Mouse (Mus musculus): ENCODE data around the gene Krt90. TPM values are rescaled to one million over a fixed set of nuclear protein-coding genes. Genes with fewer than 3 reads are reported as not detected.

Gene Krt90
- 0.09 TPM in 1 of 2 replicates, not detected in the other for polyA plus RNA-seq (2015; fragmentation: Nextera tagmentation; extraction: Ambion mirVana)

DNA sequence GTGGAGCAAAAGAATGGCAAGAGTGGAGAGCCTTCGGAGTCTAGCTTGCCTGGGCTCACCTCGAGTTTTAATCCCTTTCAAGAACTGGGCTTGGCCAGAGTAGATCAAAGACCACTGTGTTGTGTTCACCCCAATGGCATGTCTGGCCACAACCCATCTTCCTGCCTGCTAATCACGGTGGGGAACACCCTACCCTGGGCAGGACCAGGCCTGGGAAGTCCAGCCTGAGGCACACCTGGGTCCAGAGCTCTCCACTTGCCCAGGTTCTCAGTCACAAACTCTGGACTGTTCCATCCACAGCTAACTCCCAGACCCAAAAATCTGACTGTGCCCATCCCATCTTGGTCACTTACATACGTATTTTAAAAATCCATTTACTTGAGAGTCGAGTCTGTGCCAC is at the start of gene Krt90:
Gene Krt90 (minus strand): TSS at position 101 of the 400 bp plus-strand sequence.
- H3K9me3 ChIP-seq (replicated peaks; ENCODE audit: low read length), result no peaks in the 10 kb centered on the region
- no peaks in the 10 kb centered on the region for H3K27me3 ChIP-seq (ENCODE audit: insufficient read depth, low read length)
- H3K9ac ChIP-seq (ENCODE audit: low read depth, low read length), result no peak within 1 kb of the TSS
- no peak within 1 kb of the TSS for H3K27ac ChIP-seq
- H3K36me3 ChIP-seq (ENCODE audit: insufficient read depth, low read length), result no peaks in the 10 kb centered on the region
- no peak for ATAC-seq (replicated peaks; ENCODE audit: low FRiP score, low read depth)
- H3K4me3 ChIP-seq (replicated peaks; ENCODE audit: low read depth, low read length), result no peak within 1 kb of the TSS
- no peak for DNase-seq (ENCODE audit: low spot score)
- WGBS, result 69% methylated on average over 5 of the region's 5 CpGs
- no peak for TF ChIP-seq CTCF (IDR thresholded peaks at IDR 0.05; ENCODE audit: low read depth)
- peaks cover 6% of the 10 kb centered on the region; the same call in 1 of the 2 replicates for H3K4me1 ChIP-seq (replicated peaks; ENCODE audit: insufficient read depth, low read length)
- no peak within 1 kb of the TSS for H3K4me2 ChIP-seq (ENCODE audit: low read length)

DNA sequence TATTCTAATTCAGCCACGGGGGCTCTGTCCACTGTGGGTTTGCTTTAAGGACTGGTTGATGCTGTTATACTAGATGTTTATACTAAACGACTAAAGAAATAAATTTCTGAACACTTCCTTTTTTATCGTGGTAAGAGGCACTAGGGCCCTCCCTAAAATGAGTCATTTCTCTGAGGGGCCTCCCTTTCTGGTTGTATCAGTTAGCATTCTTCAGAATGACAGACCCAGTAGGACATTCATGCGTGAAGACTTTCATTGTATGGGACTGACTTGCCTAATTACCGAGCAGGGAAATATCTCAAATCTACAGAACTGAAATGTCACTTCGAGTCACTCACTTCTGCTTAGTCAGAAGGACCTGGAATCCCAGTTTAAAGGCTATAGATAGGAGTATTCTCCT is 36.4 kb upstream of the Krt90 start:
- Histone ChIP-seq H3K27ac (no peak overlapping the region), H3K4me3 (replicated peaks; ENCODE audit: low read depth, low read length) (no peak overlapping the region), H3K4me2 (ENCODE audit: low read length) (no peak overlapping the region), H3K4me1 (replicated peaks; ENCODE audit: insufficient read depth, low read length) (no peaks in the 10 kb centered on the region), H3K36me3 (ENCODE audit: insufficient read depth, low read length) (no peaks in the 10 kb centered on the region), H3K27me3 (ENCODE audit: insufficient read depth, low read length) (no peaks in the 10 kb centered on the region), H3K9me3 (replicated peaks; ENCODE audit: low read length) (no peaks in the 10 kb centered on the region), H3K9ac (ENCODE audit: low read depth, low read length) (no peak overlapping the region)
- DNase-seq (ENCODE audit: low spot score) (peak; percentile 5), ATAC-seq (replicated peaks; ENCODE audit: low FRiP score, low read depth) (no peak)
- TF ChIP-seq CTCF (IDR thresholded peaks at IDR 0.05; ENCODE audit: low read depth), result no peak
- 37% methylated on average over 6 of the region's 6 CpGs for WGBS

DNA sequence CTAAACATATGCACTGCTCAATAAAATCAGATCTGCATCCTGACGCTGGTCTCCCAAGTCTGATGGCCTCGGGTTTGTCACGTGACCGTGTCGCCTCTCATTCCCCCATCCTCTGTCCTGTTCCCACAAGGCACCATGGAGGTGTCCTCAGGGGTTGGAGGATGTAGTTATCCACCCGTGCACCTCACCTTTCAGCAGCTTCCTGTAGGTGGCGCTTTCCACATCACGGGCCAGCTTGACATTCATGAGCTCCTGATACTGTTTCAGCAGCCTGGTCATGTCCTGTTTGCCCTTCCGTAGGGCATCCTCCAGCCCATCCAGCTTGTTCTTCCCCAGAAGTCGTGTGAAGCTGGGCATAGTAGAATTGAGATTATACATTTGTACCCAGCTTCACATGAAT is 25.5 kb upstream of the Krt90 start:
- H3K4me3 ChIP-seq (replicated peaks; ENCODE audit: low read depth, low read length), result no peak overlapping the region
- no peaks in the 10 kb centered on the region for H3K9me3 ChIP-seq (replicated peaks; ENCODE audit: low read length)
- H3K4me2 ChIP-seq (ENCODE audit: low read length), result no peak overlapping the region
- 80% methylated on average over 10 of the region's 10 CpGs for WGBS
- no peak; the same call in 1 of the 2 replicates for TF ChIP-seq CTCF (IDR thresholded peaks at IDR 0.05; ENCODE audit: low read depth)
- no peak overlapping the region for H3K27ac ChIP-seq
- no peaks in the 10 kb centered on the region for H3K36me3 ChIP-seq (ENCODE audit: insufficient read depth, low read length)
- no peaks in the 10 kb centered on the region for H3K4me1 ChIP-seq (replicated peaks; ENCODE audit: insufficient read depth, low read length)
- no peaks in the 10 kb centered on the region for H3K27me3 ChIP-seq (ENCODE audit: insufficient read depth, low read length)
- ATAC-seq (replicated peaks; ENCODE audit: low FRiP score, low read depth), result no peak
- no peak for DNase-seq (ENCODE audit: low spot score)
- no peak overlapping the region for H3K9ac ChIP-seq (ENCODE audit: low read depth, low read length)

DNA sequence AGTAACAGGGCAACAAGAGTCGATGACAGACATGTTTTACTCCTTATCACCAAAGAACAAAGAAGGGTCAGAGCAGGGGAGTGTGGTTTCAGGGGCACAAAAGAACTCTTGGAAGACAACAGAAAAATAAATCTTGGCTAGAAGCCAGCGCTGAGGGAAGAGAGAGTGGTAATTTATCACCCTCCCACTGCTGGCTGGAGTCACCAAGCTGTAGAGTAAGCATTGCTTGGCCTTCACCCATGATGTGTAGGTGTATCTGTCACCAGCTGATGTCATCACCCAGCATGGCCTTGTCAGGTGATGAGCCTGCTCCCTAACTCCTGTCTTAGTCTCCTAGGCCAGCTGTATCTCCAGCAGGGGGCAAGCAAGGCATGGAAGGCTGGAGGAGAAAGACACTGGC is 21.7 kb upstream of the Krt90 start:
- Histone ChIP-seq H3K4me2 (ENCODE audit: low read length) (no peak overlapping the region), H3K27ac (no peak overlapping the region), H3K9me3 (replicated peaks; ENCODE audit: low read length) (no peaks in the 10 kb centered on the region), H3K36me3 (ENCODE audit: insufficient read depth, low read length) (no peaks in the 10 kb centered on the region), H3K4me3 (replicated peaks; ENCODE audit: low read depth, low read length) (no peak overlapping the region), H3K4me1 (replicated peaks; ENCODE audit: insufficient read depth, low read length) (no peaks in the 10 kb centered on the region), H3K27me3 (ENCODE audit: insufficient read depth, low read length) (no peaks in the 10 kb centered on the region), H3K9ac (ENCODE audit: low read depth, low read length) (no peak overlapping the region)
- TF ChIP-seq CTCF (IDR thresholded peaks at IDR 0.05; ENCODE audit: low read depth), result peak; percentile 38; the same call in 1 of the 2 replicates
- WGBS, result 13% methylated on average over 2 of the region's 2 CpGs
- ATAC-seq (replicated peaks; ENCODE audit: low FRiP score, low read depth) (no peak), DNase-seq (ENCODE audit: low spot score) (peak; percentile 12)

DNA sequence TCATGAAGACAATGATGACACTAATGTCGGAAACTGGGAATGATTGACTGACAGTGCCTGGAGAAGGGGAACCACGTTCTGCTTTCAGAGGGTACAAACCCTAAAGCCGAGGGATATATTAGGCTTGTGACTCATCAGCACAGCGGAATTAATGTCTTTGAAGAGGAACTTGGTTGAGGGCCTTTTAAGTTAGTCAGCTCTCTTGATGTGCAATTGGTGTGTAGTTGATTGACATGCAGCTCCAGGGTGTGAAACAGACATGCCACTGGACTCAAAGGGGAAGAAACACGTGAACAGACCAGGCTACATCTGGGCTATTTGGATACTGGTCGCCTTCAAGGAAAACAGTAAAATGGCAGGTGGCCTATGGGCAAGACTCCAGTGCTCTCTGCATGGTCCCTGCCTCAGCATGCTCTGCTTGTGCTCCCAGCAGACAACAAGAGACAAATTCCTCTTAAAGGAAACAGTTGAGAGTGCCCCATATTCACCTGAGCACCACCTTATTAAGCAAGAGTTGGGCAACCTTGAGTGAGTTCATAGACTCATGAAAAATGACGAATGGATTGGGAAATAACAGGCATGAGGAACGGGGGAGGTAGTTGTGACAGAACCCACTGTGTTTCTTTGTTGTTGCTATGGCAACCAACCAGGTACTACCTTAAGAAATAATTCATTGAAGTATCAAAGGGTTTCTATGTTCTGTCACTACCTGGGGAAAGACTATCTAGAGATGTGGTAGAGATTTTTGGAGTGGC is 20.6 kb upstream of the Krt90 start:
- no peak for TF ChIP-seq CTCF (IDR thresholded peaks at IDR 0.05; ENCODE audit: low read depth)
- no peak overlapping the region for H3K4me3 ChIP-seq (replicated peaks; ENCODE audit: low read depth, low read length)
- H3K4me2 ChIP-seq (ENCODE audit: low read length), result no peak overlapping the region
- ATAC-seq (replicated peaks; ENCODE audit: low FRiP score, low read depth) (no peak), DNase-seq (ENCODE audit: low spot score) (no peak)
- H3K27me3 ChIP-seq (ENCODE audit: insufficient read depth, low read length), result no peaks in the 10 kb centered on the region
- no peaks in the 10 kb centered on the region for H3K9me3 ChIP-seq (replicated peaks; ENCODE audit: low read length)
- no peaks in the 10 kb centered on the region for H3K36me3 ChIP-seq (ENCODE audit: insufficient read depth, low read length)
- H3K9ac ChIP-seq (ENCODE audit: low read depth, low read length), result no peak overlapping the region
- H3K27ac ChIP-seq, result no peak overlapping the region
- WGBS, result 84% methylated on average over 8 of the region's 8 CpGs
- H3K4me1 ChIP-seq (replicated peaks; ENCODE audit: insufficient read depth, low read length), result no peaks in the 10 kb centered on the region

DNA sequence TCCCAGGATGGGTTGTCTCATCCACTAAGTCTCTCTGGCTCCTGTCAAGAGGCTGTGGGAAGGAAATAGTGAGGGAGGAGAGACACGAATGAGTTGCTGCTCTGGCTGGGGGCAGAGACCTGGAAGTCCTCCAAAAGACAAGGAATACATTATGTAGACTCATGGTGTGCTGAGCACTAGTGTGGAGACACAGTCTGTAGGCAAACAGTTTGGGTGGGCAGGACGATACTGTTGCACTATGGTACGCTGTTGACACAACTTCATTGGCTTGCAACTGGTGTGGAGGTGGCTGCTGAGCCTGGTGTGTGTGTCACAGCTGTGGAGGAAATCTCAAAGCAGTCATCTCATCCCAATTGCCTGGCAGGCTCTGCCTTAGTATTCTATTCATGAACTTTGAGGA is 19.0 kb upstream of the Krt90 start:
- TF ChIP-seq CTCF (IDR thresholded peaks at IDR 0.05; ENCODE audit: low read depth), result no peak
- Histone ChIP-seq H3K4me2 (ENCODE audit: low read length) (no peak overlapping the region), H3K27ac (no peak overlapping the region), H3K36me3 (ENCODE audit: insufficient read depth, low read length) (no peaks in the 10 kb centered on the region), H3K4me1 (replicated peaks; ENCODE audit: insufficient read depth, low read length) (no peaks in the 10 kb centered on the region), H3K4me3 (replicated peaks; ENCODE audit: low read depth, low read length) (no peak overlapping the region), H3K27me3 (ENCODE audit: insufficient read depth, low read length) (no peaks in the 10 kb centered on the region), H3K9me3 (replicated peaks; ENCODE audit: low read length) (no peaks in the 10 kb centered on the region), H3K9ac (ENCODE audit: low read depth, low read length) (no peak overlapping the region)
- DNase-seq (ENCODE audit: low spot score) (no peak), ATAC-seq (replicated peaks; ENCODE audit: low FRiP score, low read depth) (no peak)
- 71% methylated on average over 3 of the region's 3 CpGs for WGBS
